Mouse (Mus musculus) bone marrow, adult 2 months (tissue): Measurements from ENCODE around the gene Nxt2. TPM values are rescaled to one million over a fixed set of nuclear protein-coding genes. Genes with fewer than 3 reads are reported as not detected.

Experiments used
- H3K27ac ChIP-seq: fragments of 200-500 bp; 2 replicates; pipeline ENCODE4 v1.5.1; 2012; ENCODE audit warnings: low read depth, mild to moderate bottlenecking, control low read depth, inconsistent platforms, low read length; ENCODE audit not compliant: control insufficient read depth, poor library complexity, insufficient read depth
- H3K4me1 ChIP-seq: fragments of 200-500 bp; 2 replicates; pipeline ENCODE4 v1.6.1; 2011; ENCODE audit warnings: low read length; ENCODE audit not compliant: control insufficient read depth, insufficient read depth
- H3K4me3 ChIP-seq: fragments of 200-500 bp; replicated peaks from 2 replicates; pipeline ENCODE3; 2011; ENCODE audit warnings: mild to moderate bottlenecking, low read depth, low read length, control low read depth; ENCODE audit not compliant: control insufficient read depth
- CTCF ChIP-seq: fragments of 200-500 bp; IDR thresholded peaks from 2 replicates; pipeline ENCODE4 v1.5.1; 2011; ENCODE audit warnings: low read length, control low read depth; ENCODE audit not compliant: control insufficient read depth, insufficient read depth
- POLR2A ChIP-seq: fragments of 200-500 bp; IDR thresholded peaks from 2 replicates; pipeline ENCODE4 v1.6.1; 2011; ENCODE audit warnings: low read depth, mild to moderate bottlenecking, control low read depth, low read length, borderline replicate concordance; ENCODE audit not compliant: control insufficient read depth
- WGBS: fragments of 180-500 bp; shearing (Covaris S2); methylation state at CpG from one replicate; pipeline ENCODE4 v1.1.7; 2018; 5-methylcytosine and 5-hydroxymethylcytosine counted together
- polyA plus RNA-seq: library from polyadenylated mRNA; stranded (reverse); fragments of >200 nt; gene quantifications from 2 replicates; pipeline ENCODE4 v1.2.4, GENCODE M21; 2011; ENCODE audit warnings: low replicate concordance; ENCODE audit not compliant: missing spikeins, insufficient read depth, insufficient read length

Nxt2 gene
- polyA plus RNA-seq: 2.2 and 3.2 TPM in 2 replicates

GRCm38 (mm10) chrX:142226542-142226941, at the start of gene Nxt2:
Gene Nxt2, plus strand, starts transcription at chrX:142226770.
- Histone ChIP-seq H3K4me3 (peak within 1 kb of the TSS; percentile 9), H3K27ac (no peak within 1 kb of the TSS), H3K4me1 (no peaks in the 10 kb centered on the region)
- TF ChIP-seq CTCF (no peak), POLR2A (no peak)
- 78% methylated on average over 14 of the region's 14 CpGs for WGBS

GRCm38 (mm10) chrX:142176981-142177380, 49.6 kb upstream of the Nxt2 start:
- TF ChIP-seq POLR2A: no peak
- no peak for TF ChIP-seq CTCF

GRCm38 (mm10) chrX:142182026-142182425, 44.5 kb upstream of the Nxt2 start:
- H3K27ac ChIP-seq: no peak overlapping the region
- 76% methylated on average over 2 of the region's 2 CpGs for WGBS
- no peaks in the 10 kb centered on the region for H3K4me1 ChIP-seq
- TF ChIP-seq POLR2A (no peak), CTCF (no peak)
- H3K4me3 ChIP-seq: no peak overlapping the region

More at GRCm38 (mm10) chrX:142176981-142177380, 49.6 kb upstream of the Nxt2 start:
- Histone ChIP-seq H3K4me3 (no peak overlapping the region), H3K4me1 (no peaks in the 10 kb centered on the region), H3K27ac (no peak overlapping the region)

GRCm38 (mm10) chrX:142189023-142189703, 37.4 kb upstream of the Nxt2 start:
- H3K27ac ChIP-seq: no peak overlapping the region
- no peak overlapping the region for H3K4me3 ChIP-seq
- H3K4me1 ChIP-seq: no peaks in the 10 kb centered on the region; the same call in 1 of the 2 replicates
- TF ChIP-seq CTCF: no peak
- TF ChIP-seq POLR2A: no peak
- WGBS: 75% methylated on average over 22 of the region's 22 CpGs

- no peak overlapping the region for H3K4me3 ChIP-seq
- WGBS: 4% methylated on average over 2 of the region's 2 CpGs
- no peak for TF ChIP-seq POLR2A
- TF ChIP-seq CTCF: no peak
- H3K4me1 ChIP-seq: no peaks in the 10 kb centered on the region; the same call in 1 of the 2 replicates
- no peak overlapping the region for H3K27ac ChIP-seq
These were observed 36.2 kb upstream of the Nxt2 start for GRCm38 (mm10) chrX:142190355-142190754.

- Histone ChIP-seq H3K27ac (no peak overlapping the region), H3K4me3 (no peak overlapping the region), H3K4me1 (no peaks in the 10 kb centered on the region; the same call in 1 of the 2 replicates)
- WGBS: 68% methylated on average over 6 of the region's 6 CpGs
- TF ChIP-seq POLR2A (no peak), CTCF (no peak)
These were observed 32.1 kb upstream of the Nxt2 start for GRCm38 (mm10) chrX:142194420-142194819.

GRCm38 (mm10) chrX:142195551-142195950, 31.0 kb upstream of the Nxt2 start:
- Histone ChIP-seq H3K4me3 (no peak overlapping the region), H3K4me1 (no peaks in the 10 kb centered on the region), H3K27ac (no peak overlapping the region)
- no peak for TF ChIP-seq POLR2A
- 55% methylated on average over 1 of the region's 1 CpGs for WGBS

GRCm38 (mm10) chrX:142196831-142197230, 29.7 kb upstream of the Nxt2 start, which contains the start of gene Gucy2f:
Gene Gucy2f, minus strand, starts transcription at chrX:142196931.
- TF ChIP-seq POLR2A (no peak), CTCF (no peak)
- H3K4me3 ChIP-seq: no peak within 1 kb of the TSS
- no peaks in the 10 kb centered on the region for H3K4me1 ChIP-seq
- 84% methylated on average over 5 of the region's 5 CpGs for WGBS
- no peak within 1 kb of the TSS for H3K27ac ChIP-seq

- no peaks in the 10 kb centered on the region for H3K4me1 ChIP-seq
- 5% methylated on average over 3 of the region's 3 CpGs for WGBS
- TF ChIP-seq POLR2A (no peak), CTCF (peak; percentile 18; the same call in 1 of the 2 replicates)
- H3K4me3 ChIP-seq: no peak overlapping the region
- no peak overlapping the region for H3K27ac ChIP-seq
These were observed 26.3 kb upstream of the Nxt2 start for GRCm38 (mm10) chrX:142200295-142200694.
